Mouse (Mus musculus) forebrain, embryonic 13.5 days (tissue): ENCODE results near the gene AL732309.1. TPM values are rescaled to one million over a fixed set of nuclear protein-coding genes. Genes with fewer than 3 reads are reported as not detected.

Experiments used
- ATAC-seq: fragments of 200-750 bp; cut with Nextera tagmentation; 2 replicates; pipeline ENCODE4 v1.8.0; 2017
- H3K27ac ChIP-seq: fragments of 300-500 bp; sonication (generic); 2 replicates; pipeline ENCODE4 v1.5.1; 2015; ENCODE audit warnings: inconsistent platforms, mild to moderate bottlenecking, moderate library complexity
- H3K27me3 ChIP-seq: fragments of 300-500 bp; sonication (generic); 2 replicates; pipeline ENCODE4 v1.6.1; 2015; ENCODE audit warnings: mild to moderate bottlenecking, inconsistent platforms
- H3K36me3 ChIP-seq: fragments of 300-500 bp; sonication (generic); 2 replicates; pipeline ENCODE4 v1.6.1; 2015; ENCODE audit warnings: mild to moderate bottlenecking, inconsistent platforms; ENCODE audit not compliant: poor library complexity, severe bottlenecking
- H3K4me1 ChIP-seq: fragments of 300-500 bp; sonication (generic); 2 replicates; pipeline ENCODE4 v1.6.1; 2015; ENCODE audit warnings: inconsistent platforms
- H3K4me2 ChIP-seq: fragments of 300-500 bp; sonication (generic); 2 replicates; pipeline ENCODE4 v1.6.1; 2015; ENCODE audit warnings: inconsistent platforms, mild to moderate bottlenecking, moderate library complexity
- H3K4me3 ChIP-seq: fragments of 300-500 bp; sonication (generic); 2 replicates; pipeline ENCODE4 v1.5.1; 2015; ENCODE audit warnings: mild to moderate bottlenecking, inconsistent platforms
- H3K9ac ChIP-seq: fragments of 300-500 bp; sonication (generic); 2 replicates; pipeline ENCODE4 v1.6.1; 2015; ENCODE audit warnings: mild to moderate bottlenecking, inconsistent platforms
- H3K9me3 ChIP-seq: fragments of 300-500 bp; sonication (generic); replicated peaks from 2 replicates; pipeline ENCODE4 v1.6.1; 2016; ENCODE audit warnings: inconsistent platforms
- WGBS: fragments of 180-500 bp; shearing (Covaris S2); methylation state at CpG from one replicate; pipeline ENCODE4 v1.1.7; 2015; 5-methylcytosine and 5-hydroxymethylcytosine counted together
- polyA plus RNA-seq: library from polyadenylated mRNA; unstranded; fragments of >200 nt; fragmentation: Nextera tagmentation; extraction: Ambion mirVana; gene quantifications from 2 replicates; pipeline ENCODE4 v1.2.1, GENCODE M21; 2015

AL732309.1 gene
- polyA plus RNA-seq, 1 experiment from 2014 or later: 4.4 TPM

DNA sequence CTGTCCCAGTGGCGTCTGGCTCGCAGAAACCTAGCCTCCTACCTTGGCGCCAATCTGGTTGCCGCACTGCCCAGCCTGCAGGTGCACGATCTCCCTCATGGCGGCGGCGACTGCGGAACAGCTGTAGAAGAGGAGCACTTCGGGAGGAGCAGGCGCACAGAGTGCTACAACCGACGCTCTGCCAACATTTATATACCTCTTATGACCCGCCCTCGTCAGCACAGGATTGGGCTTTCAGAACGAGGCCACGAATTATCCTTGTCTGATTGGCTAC is 22.2 kb downstream of the AL732309.1 start, which contains the start of gene Tubb4b:
TSS of gene Tubb4b (minus strand) at position 211 of the 274 bp plus-strand sequence.
- Histone ChIP-seq H3K9me3 (no peaks in the 10 kb centered on the region), H3K27ac (peak within 1 kb of the TSS; percentile 98), H3K9ac (peak within 1 kb of the TSS; percentile 93), H3K27me3 (0 out of 2 replicates have a peak, but pooled peaks cover 3% of the 10 kb centered on the region), H3K36me3 (peaks cover 13% of the 10 kb centered on the region), H3K4me2 (peak within 1 kb of the TSS; percentile 96), H3K4me1 (peaks cover 32% of the 10 kb centered on the region), H3K4me3 (peak within 1 kb of the TSS; percentile 86)
- ATAC-seq: no peak
- WGBS: 0% methylated on average over 17 of the region's 17 CpGs

DNA sequence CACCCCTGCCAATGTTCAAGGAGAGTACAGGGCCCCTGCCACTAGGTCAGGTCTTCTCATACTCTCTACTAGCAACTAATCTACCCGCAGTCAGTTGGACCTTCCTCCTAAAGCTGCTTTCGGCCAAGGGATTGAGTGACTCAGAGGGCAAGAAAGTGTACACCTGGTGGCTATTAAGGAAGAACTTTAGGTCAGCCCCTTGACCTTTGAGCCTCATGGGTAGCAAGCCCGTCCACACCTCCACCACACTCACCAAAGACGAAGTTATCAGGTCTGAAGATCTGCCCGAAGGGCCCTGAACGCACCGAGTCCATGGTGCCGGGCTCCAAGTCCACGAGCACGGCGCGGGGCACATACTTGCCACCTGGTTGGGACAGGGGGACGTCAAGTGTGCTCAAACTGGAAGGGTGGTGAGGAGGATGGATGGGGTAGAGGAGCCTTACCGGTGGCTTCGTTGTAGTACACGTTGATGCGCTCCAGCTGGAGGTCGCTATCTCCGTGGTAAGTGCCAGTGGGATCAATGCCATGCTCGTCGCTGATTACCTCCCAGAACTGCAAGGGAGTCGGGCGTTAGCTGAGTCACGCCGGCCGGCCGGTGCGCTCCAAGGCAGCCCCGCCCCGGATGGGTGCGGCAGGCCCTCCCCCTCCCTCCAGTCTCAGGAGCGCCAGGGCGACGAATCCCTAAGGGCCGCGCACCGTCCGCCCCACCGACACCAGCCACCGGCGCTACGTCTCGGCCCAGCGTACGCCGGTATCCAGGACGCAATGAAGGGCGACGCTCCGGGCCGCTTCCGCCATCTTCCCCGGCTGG is 22.8 kb downstream of the AL732309.1 start:
- WGBS: 2% methylated on average over 51 of the region's 53 CpGs
- H3K4me3 ChIP-seq: peak overlapping the region; percentile 86
- peaks cover 13% of the 10 kb centered on the region for H3K36me3 ChIP-seq
- H3K27me3 ChIP-seq: no peaks in the 10 kb centered on the region
- peak; percentile 31 for ATAC-seq
- H3K9ac ChIP-seq: peak overlapping the region; percentile 93
- no peaks in the 10 kb centered on the region for H3K9me3 ChIP-seq
- peaks cover 30% of the 10 kb centered on the region for H3K4me1 ChIP-seq
- H3K27ac ChIP-seq: peak overlapping the region; percentile 94
- H3K4me2 ChIP-seq: peak overlapping the region; percentile 96

DNA sequence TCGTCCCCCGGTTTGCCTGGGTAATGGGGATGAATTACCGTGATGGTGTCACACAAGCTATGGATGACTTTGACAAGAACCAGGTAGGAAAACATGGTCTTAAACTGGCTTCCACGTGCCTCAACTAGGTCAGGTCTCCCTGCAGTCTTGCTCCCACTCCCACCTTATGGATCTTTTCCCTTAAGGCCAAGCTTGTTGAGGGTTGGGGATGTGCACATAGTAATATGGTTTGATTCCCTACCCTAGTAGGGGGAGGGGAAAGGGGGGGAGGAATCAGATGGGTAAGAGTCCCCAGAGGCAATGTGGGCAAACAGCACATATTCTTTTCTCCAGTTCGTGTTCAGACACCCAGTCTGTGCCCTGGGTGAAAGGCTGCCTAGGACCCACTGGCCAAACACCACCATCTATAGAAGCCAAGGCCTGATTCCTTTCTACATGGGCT is 25.3 kb downstream of the AL732309.1 start:
- H3K4me3 ChIP-seq: no peak overlapping the region
- H3K4me2 ChIP-seq: no peak overlapping the region
- 79% methylated on average over 5 of the region's 5 CpGs for WGBS
- H3K9ac ChIP-seq: no peak overlapping the region
- H3K27ac ChIP-seq: no peak overlapping the region
- H3K4me1 ChIP-seq: peaks cover 22% of the 10 kb centered on the region
- no peaks in the 10 kb centered on the region for H3K9me3 ChIP-seq
- peaks cover 13% of the 10 kb centered on the region for H3K36me3 ChIP-seq
- no peaks in the 10 kb centered on the region for H3K27me3 ChIP-seq
- ATAC-seq: no peak

DNA sequence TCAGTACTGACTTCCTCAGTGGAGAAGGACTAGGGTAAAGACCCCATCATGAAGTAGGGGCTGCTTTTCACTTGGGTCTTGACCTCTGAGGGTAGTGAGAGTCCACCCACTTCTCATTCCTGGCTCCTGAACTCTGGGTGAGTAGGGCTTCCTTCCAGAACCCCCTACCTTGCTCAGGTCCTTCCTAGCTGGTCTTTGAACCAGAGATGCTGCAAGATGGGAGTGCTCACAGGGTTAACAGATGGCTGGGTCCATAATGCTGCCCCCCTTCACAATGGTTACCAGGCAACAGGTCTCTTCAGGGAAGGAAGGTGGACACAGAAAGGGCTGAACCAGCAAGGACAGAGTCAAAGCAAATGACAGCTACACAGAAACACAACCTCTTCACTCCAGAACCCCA is 28.2 kb downstream of the AL732309.1 start, which contains the start of gene Fam166a:
TSS of gene Fam166a (plus strand) at position 301 of the 400 bp plus-strand sequence.
- no peak for ATAC-seq
- H3K9ac ChIP-seq: no peak within 1 kb of the TSS
- no peak within 1 kb of the TSS for H3K4me3 ChIP-seq

DNA sequence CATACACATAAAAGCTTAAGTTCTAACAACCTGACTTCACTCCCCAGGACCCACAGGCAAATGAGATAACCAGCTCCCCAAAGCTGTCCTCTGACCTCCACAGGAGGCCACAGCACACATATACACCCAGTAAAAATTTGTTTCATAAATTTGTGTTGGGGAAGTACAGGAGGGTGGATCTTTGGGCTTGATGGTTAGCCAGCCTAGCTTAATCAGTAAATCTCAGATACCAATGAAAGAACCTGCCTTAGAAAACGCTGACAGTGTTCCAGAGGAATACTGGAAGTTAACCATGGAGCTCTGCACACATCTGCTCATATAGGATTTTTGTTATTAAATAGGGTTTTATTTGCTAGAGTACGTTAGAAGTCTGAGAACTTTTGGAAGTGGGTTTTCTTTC is 29.0 kb downstream of the AL732309.1 start:
- 65% methylated on average over 2 of the region's 2 CpGs for WGBS
- no peak for ATAC-seq
- H3K27me3 ChIP-seq: no peaks in the 10 kb centered on the region; the same call in 1 of the 2 replicates

More for the DNA sequence above, 28.2 kb downstream of the AL732309.1 start, which contains the start of gene Fam166a:
- no peak within 1 kb of the TSS for H3K4me2 ChIP-seq
- H3K4me1 ChIP-seq: peaks cover 10% of the 10 kb centered on the region
- H3K27me3 ChIP-seq: no peaks in the 10 kb centered on the region; the same call in 1 of the 2 replicates
- peaks cover 13% of the 10 kb centered on the region for H3K36me3 ChIP-seq
- no peaks in the 10 kb centered on the region for H3K9me3 ChIP-seq
- no peak within 1 kb of the TSS for H3K27ac ChIP-seq

DNA sequence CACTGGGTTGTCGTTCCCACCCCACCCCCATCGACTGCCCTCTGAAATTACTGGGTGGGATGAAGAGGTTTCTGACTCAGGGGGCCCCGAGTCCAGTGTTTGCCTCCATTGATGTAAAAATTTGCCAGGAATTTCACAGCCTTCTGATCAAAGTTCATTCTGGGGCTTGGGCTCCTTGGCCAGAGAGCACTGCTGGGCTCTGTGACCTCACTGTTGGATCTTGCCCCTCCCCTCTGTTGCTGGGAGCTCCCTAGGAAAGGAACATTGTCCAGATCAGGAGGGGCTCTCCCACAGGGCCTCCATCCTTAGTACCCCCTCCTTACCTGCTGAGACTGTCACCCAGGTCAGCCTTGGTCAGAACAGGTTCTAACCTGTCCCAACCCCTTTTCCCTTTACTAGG is 32.2 kb downstream of the AL732309.1 start, which contains the start of gene Stpg3:
TSS of gene Stpg3 (minus strand) at position 194 of the 400 bp plus-strand sequence.
- WGBS: 81% methylated on average over 3 of the region's 3 CpGs
- H3K4me3 ChIP-seq: no peak within 1 kb of the TSS

More for the DNA sequence above, 29.0 kb downstream of the AL732309.1 start:
- Histone ChIP-seq H3K27ac (no peak overlapping the region), H3K36me3 (peaks cover 9% of the 10 kb centered on the region), H3K4me3 (no peak overlapping the region), H3K9ac (no peak overlapping the region), H3K4me2 (no peak overlapping the region), H3K4me1 (0 out of 2 replicates have a peak, but pooled peaks cover 2% of the 10 kb centered on the region), H3K9me3 (no peaks in the 10 kb centered on the region)

DNA sequence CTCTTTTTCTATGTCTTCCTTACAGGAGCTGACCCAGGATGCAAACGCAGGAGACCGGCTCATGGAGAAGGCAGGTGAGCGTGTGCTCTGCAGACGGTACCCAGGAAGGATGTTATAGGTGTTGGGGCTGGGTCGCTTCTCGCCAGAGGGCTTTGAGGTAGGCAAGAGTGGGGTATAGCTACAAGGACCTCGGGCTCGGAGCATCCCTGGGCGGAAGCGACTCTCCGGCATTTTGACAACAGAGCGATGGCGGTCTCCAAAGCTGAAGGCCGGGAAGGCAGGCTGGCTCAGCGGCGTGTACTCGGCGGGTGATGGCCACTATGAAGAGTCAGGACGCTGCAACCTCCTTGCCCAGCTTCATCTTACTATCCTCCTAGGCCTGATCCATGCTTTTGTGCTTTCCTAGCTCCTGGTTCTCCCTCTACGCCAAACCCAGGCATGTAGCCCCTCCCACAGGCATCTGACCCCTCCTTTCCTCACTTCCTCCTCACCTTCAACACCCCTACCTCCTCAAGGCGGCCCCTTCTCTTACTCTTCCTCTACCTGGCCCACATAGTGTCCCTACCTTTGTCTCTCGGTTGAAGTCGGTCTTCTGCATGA is 33.3 kb downstream of the AL732309.1 start:
- no peak for ATAC-seq
- 69% methylated on average over 23 of the region's 23 CpGs for WGBS
- no peaks in the 10 kb centered on the region for H3K9me3 ChIP-seq
- H3K36me3 ChIP-seq: peaks cover 5% of the 10 kb centered on the region
- H3K27ac ChIP-seq: no peak overlapping the region
- no peak overlapping the region for H3K4me3 ChIP-seq
- peaks cover 25% of the 10 kb centered on the region for H3K4me1 ChIP-seq
- H3K4me2 ChIP-seq: no peak overlapping the region
- no peaks in the 10 kb centered on the region; the same call in 1 of the 2 replicates for H3K27me3 ChIP-seq
- H3K9ac ChIP-seq: no peak overlapping the region

More for the DNA sequence above, 32.2 kb downstream of the AL732309.1 start, which contains the start of gene Stpg3:
- peaks cover 18% of the 10 kb centered on the region for H3K4me1 ChIP-seq
- no peaks in the 10 kb centered on the region for H3K36me3 ChIP-seq
- no peaks in the 10 kb centered on the region for H3K9me3 ChIP-seq
- no peaks in the 10 kb centered on the region; the same call in 1 of the 2 replicates for H3K27me3 ChIP-seq
- no peak within 1 kb of the TSS for H3K4me2 ChIP-seq
- no peak within 1 kb of the TSS for H3K9ac ChIP-seq
- no peak for ATAC-seq
- H3K27ac ChIP-seq: no peak within 1 kb of the TSS

DNA sequence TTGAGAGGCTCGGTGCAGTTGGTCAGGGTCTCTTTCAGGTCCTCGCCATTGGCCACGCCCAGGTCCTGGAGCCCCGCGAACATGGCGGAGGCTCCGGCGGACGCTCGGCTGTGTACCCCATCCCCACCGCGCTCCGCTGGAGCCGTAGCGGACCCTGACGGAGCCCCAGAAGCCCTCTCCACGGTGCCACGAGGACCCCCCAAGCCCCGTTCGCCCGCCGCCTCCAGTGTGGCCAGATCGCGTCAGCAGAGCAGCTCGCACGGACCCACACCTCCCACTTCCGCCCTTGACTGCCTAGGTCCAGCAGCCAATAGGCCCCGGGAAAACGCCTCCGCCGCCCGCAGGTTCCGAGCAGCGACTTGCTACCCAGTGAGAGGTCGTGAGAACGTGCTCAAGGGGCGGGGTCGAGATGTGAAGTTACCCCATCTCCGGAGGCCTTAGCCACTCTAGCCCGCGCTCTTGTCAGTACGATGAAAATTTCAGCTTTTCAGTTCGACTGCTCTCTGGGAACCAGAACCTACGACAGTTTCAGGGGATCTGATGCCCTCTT is 35.5 kb downstream of the AL732309.1 start, which contains the start of gene Nelfb:
TSS of gene Nelfb (minus strand) at position 369 of the 550 bp plus-strand sequence.
- Histone ChIP-seq H3K4me2 (peak within 1 kb of the TSS; percentile 89), H3K36me3 (peaks cover 26% of the 10 kb centered on the region), H3K27ac (peak within 1 kb of the TSS; percentile 78), H3K4me1 (peaks cover 29% of the 10 kb centered on the region), H3K9ac (peak within 1 kb of the TSS; percentile 94), H3K27me3 (no peaks in the 10 kb centered on the region; the same call in 1 of the 2 replicates), H3K4me3 (peak within 1 kb of the TSS; percentile 92), H3K9me3 (no peaks in the 10 kb centered on the region)
- WGBS: under 1% methylated on average over 44 of the region's 44 CpGs
- peak; percentile 95 for ATAC-seq

DNA sequence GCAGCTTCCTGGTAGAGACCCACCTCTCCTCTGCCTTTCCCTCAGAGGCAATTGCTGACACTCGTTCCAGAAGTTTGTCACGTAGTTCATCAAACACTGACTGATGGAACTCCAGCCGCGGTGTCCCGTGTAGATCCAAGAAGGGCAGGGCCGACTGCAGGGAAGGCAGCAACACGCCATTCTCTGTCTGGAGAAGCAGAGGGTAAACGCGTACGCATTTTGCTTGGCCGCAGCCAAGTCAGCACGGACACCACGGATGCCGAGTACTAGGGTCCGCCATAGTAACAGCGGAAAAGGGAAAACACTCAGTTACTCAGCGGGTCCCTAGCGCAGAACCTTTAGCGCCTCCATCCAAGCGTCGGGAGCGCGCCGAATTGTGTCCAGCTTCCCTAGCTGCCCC is 36.0 kb downstream of the AL732309.1 start:
- peaks cover 29% of the 10 kb centered on the region for H3K4me1 ChIP-seq
- peak; percentile 42; the same call in 1 of the 2 replicates for ATAC-seq
- H3K27me3 ChIP-seq: no peaks in the 10 kb centered on the region; the same call in 1 of the 2 replicates
- peak overlapping the region; percentile 92 for H3K4me3 ChIP-seq
- peaks cover 31% of the 10 kb centered on the region for H3K36me3 ChIP-seq
- WGBS: under 1% methylated on average over 24 of the region's 24 CpGs
- peak overlapping the region; percentile 78 for H3K27ac ChIP-seq
- peak overlapping the region; percentile 89 for H3K4me2 ChIP-seq
- no peaks in the 10 kb centered on the region for H3K9me3 ChIP-seq
- H3K9ac ChIP-seq: peak overlapping the region; percentile 94

DNA sequence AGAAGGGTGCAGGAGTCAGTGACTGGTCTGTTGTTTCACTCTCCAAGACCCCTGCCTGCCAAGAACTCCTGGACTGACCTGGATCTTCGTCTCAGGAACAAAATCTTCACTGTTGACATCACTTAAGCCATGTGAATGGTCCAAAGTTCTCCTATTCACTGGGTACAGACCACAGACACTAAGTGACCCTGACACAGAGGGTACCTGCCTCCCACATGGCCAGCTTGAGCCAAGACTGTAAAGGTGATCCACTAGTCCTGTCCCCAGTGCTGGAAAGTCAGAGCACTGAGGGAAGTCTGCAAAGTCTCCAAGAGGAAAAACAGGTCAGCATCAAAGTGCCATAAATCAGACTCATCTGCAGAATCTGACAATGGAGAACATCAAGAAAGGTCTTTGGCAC is 39.1 kb downstream of the AL732309.1 start:
- Histone ChIP-seq H3K9ac (no peak overlapping the region), H3K36me3 (peaks cover 62% of the 10 kb centered on the region), H3K9me3 (no peaks in the 10 kb centered on the region), H3K4me1 (peaks cover 29% of the 10 kb centered on the region), H3K27me3 (no peaks in the 10 kb centered on the region), H3K27ac (no peak overlapping the region), H3K4me3 (no peak overlapping the region), H3K4me2 (no peak overlapping the region)
- WGBS: 91% methylated on average over 1 of the region's 1 CpGs
- ATAC-seq: no peak

DNA sequence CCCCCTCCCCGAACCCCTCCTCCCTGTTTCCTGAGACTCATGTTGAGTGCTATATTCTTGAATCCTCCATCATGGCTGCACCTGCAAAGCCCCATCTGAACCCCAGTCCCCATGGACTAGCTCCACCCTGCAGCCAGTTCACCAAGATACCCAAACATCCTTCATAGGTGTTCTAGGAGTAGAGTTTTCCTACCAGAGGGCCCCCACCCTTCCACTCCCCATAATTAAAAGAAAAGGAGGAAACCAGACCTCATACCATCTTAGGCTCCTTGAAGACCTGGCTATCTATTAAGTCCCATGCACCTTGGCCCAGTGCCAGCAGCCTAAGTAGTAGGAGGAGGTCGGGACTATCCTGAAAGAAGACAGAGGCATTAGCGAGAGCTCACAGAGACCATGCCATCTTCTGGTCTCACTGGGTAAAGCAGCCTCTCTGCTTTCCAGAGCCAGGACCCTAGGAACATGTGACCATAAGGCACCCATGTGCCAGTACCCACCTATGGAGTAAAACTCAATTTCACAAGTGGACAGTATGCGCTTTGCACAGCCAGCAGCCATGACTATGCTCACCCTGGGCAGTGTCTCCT is 42.9 kb downstream of the AL732309.1 start:
- no peak overlapping the region for H3K4me2 ChIP-seq
- WGBS: 57% methylated on average over 4 of the region's 4 CpGs
- peaks cover 96% of the 10 kb centered on the region for H3K36me3 ChIP-seq
- no peak for ATAC-seq
- H3K9ac ChIP-seq: no peak overlapping the region
- H3K27me3 ChIP-seq: no peaks in the 10 kb centered on the region
- no peak overlapping the region for H3K27ac ChIP-seq
- H3K9me3 ChIP-seq: no peaks in the 10 kb centered on the region
- peaks cover 4% of the 10 kb centered on the region for H3K4me1 ChIP-seq
- H3K4me3 ChIP-seq: no peak overlapping the region
